ENCODE assay signal across 24 mouse cellular contexts in genomic region chr17:39902928-39903545, GRCm38 (mm10). TPM values are rescaled to one million over a fixed set of nuclear protein-coding genes. Genes with fewer than 3 reads are reported as not detected.
DNase-seq lines count a peak whose midpoint lies in the region; ATAC-seq and TF ChIP-seq lines count a peak whose summit lies in the region.
"Not testable (repeated sequence)": the region's sequence is repeated elsewhere in the genome, so short reads cannot be mapped to it uniquely, and the experiment has no call there.
"Had no signal": no experiment of that assay in that cellular context is flagged by ENCODE, and none has a peak within 500 bp of the region (broad histone marks: within the 10 kb centered on the region; RNA-seq: fewer than 3 reads in every experiment).

No protein-coding gene starts in this region.

- not testable (repeated sequence) for H3K4me3 ChIP-seq in forebrain, embryonic 14.5 days (ENCODE audit: low read depth, low read length); hindbrain, embryonic 11.5 days (ENCODE audit: low read depth, low read length); hindbrain, postnatal 0 days (ENCODE audit: low read length); left cerebral cortex, adult 2 months; midbrain, embryonic 16.5 days (ENCODE audit: low read depth, low read length)

- TF ChIP-seq CTCF in hindbrain, postnatal 0 days (IDR thresholded peaks at IDR 0.05; ENCODE audit: low read depth) = peak; percentile 25; the same call in 1 of the 2 replicates
- TF ChIP-seq CTCF in left cerebral cortex, adult 2 months (IDR thresholded peaks at IDR 0.05) = peak; percentile 26

- 48% methylated on average over 8 of the region's 8 CpGs for WGBS in forebrain, embryonic 14.5 days
- 51% methylated on average over 7 of the region's 8 CpGs for WGBS in hindbrain, embryonic 11.5 days
- WGBS in hindbrain, postnatal 0 days = 60% methylated on average over 7 of the region's 8 CpGs
- 56% methylated on average over 6 of the region's 8 CpGs for WGBS in midbrain, embryonic 16.5 days

- H3K27ac ChIP-seq in forebrain, embryonic 14.5 days (ENCODE audit: low read depth, low read length); hindbrain, embryonic 11.5 days (ENCODE audit: low read depth, low read length); hindbrain, postnatal 0 days; left cerebral cortex, adult 2 months; midbrain, embryonic 16.5 days (ENCODE audit: low read length): not testable (repeated sequence)

- peak; percentile 89 for ATAC-seq in common myeloid progenitor, adult 5-6 weeks (replicated peaks; ENCODE audit: low read depth, poor library complexity, severe bottlenecking)
- ATAC-seq in forebrain, embryonic 14.5 days = 0 out of 2 replicates have a peak, but pooled peaks have one; percentile 42
- ATAC-seq in hindbrain, embryonic 11.5 days (ENCODE audit: low FRiP score) = 0 out of 2 replicates have a peak, but pooled peaks have one; percentile 51
- ATAC-seq in hindbrain, postnatal 0 days = not testable (repeated sequence)
- ATAC-seq in midbrain, embryonic 16.5 days = peak; percentile 67

- H3K27me3 ChIP-seq in forebrain, embryonic 14.5 days (replicated peaks; ENCODE audit: control insufficient read depth, insufficient read depth, low read length); hindbrain, embryonic 11.5 days (ENCODE audit: control insufficient read depth, insufficient read depth, low read length); hindbrain, postnatal 0 days (ENCODE audit: insufficient read depth, low read length); midbrain, embryonic 16.5 days (ENCODE audit: control insufficient read depth, insufficient read depth, low read depth, low read length): not testable (repeated sequence)

- not testable (repeated sequence) for H3K9me3 ChIP-seq in forebrain, embryonic 14.5 days (replicated peaks; ENCODE audit: control insufficient read depth, low read length); hindbrain, embryonic 11.5 days (ENCODE audit: control insufficient read depth, low read length); hindbrain, postnatal 0 days (ENCODE audit: low read length); midbrain, embryonic 16.5 days (replicated peaks; ENCODE audit: control insufficient read depth, low read length, poor library complexity, severe bottlenecking)

- DNase-seq in forebrain, embryonic 14.5 days (ENCODE audit: low spot score); hindbrain, embryonic 11.5 days (ENCODE audit: low spot score); hindbrain, postnatal 0 days (ENCODE audit: low spot score); left cerebral cortex, adult 2 months (ENCODE audit: extremely low spot score in 1 of 2, low spot score in 2 of 2): not testable (repeated sequence)

- H3K36me3 ChIP-seq in forebrain, embryonic 14.5 days (ENCODE audit: control insufficient read depth, insufficient read depth, low read length); hindbrain, embryonic 11.5 days (ENCODE audit: control insufficient read depth, insufficient read depth, low read length); hindbrain, postnatal 0 days (ENCODE audit: insufficient read depth, low read length); midbrain, embryonic 16.5 days (ENCODE audit: control insufficient read depth, insufficient read depth, low read length): not testable (repeated sequence)

- H3K4me1 ChIP-seq in forebrain, embryonic 14.5 days (ENCODE audit: control insufficient read depth, insufficient read depth, low read length); hindbrain, embryonic 11.5 days (replicated peaks; ENCODE audit: control insufficient read depth, insufficient read depth, low read length); hindbrain, postnatal 0 days (ENCODE audit: insufficient read depth, low read length); midbrain, embryonic 16.5 days (ENCODE audit: control insufficient read depth, insufficient read depth, low read length): not testable (repeated sequence)

- not testable (repeated sequence) for H3K9ac ChIP-seq in forebrain, embryonic 14.5 days (ENCODE audit: low read length); hindbrain, embryonic 11.5 days (ENCODE audit: low read depth, low read length); hindbrain, postnatal 0 days (replicated peaks; ENCODE audit: low read length); midbrain, embryonic 16.5 days (ENCODE audit: low read depth, low read length)

- intact Hi-C loops in left cerebral cortex, adult 2 months (cut with DNase I) = not testable (repeated sequence)

- H3K4me2 ChIP-seq in forebrain, embryonic 14.5 days (ENCODE audit: low read length); hindbrain, embryonic 11.5 days (replicated peaks; ENCODE audit: low read depth, low read length); hindbrain, postnatal 0 days (ENCODE audit: low read depth, low read length); midbrain, embryonic 16.5 days (ENCODE audit: low read length): not testable (repeated sequence)

RNA-seq across cellular contexts. Expression of gene Esp38, which starts 47.3 kb away (rescaled TPM):
- not detected in 2 replicates for total RNA-seq in common myeloid progenitor, adult 5-6 weeks (2017)
- not detected in 2 replicates for polyA plus RNA-seq in forebrain, embryonic 14.5 days (2014; fragmentation: Nextera tagmentation; extraction: Ambion mirVana)
- not detected in 2 replicates for polyA plus RNA-seq in hindbrain, embryonic 11.5 days (2014; fragmentation: Nextera tagmentation; extraction: Ambion mirVana)
- total RNA-seq in hindbrain, postnatal 0 days (2014; rRNA removed) = not detected in 2 replicates
- not detected in 2 replicates for polyA plus RNA-seq in hindbrain, postnatal 0 days (2015; fragmentation: Nextera tagmentation; extraction: Ambion mirVana)
- not detected for total RNA-seq in left cerebral cortex, adult 2 months (2021)
- polyA plus RNA-seq in midbrain, embryonic 16.5 days (2015; fragmentation: Nextera tagmentation; extraction: Ambion mirVana) = not detected in 2 replicates
- total RNA-seq: adrenal gland, adult 8-10 months; adrenal gland, postnatal 36 days; CH12.LX; ES-E14; gastrocnemius, postnatal 10 days; gastrocnemius, postnatal 4 days; heart, adult 2 months; heart, postnatal 14 days; hematopoietic stem cell, adult 5-6 weeks had no signal
- polyA plus RNA-seq: cerebellum, adult 2 months; embryonic facial prominence, embryonic 11.5 days; embryonic facial prominence, embryonic 15.5 days; erythroblast, embryonic 14.5 days; forebrain, embryonic 10.5 days; frontal cortex, adult 2 months; heart, adult 2 months; heart, embryonic 11.5 days; heart, embryonic 15.5 days; intestine, embryonic 15.5 days had no signal
